Mouse (Mus musculus) embryonic fibroblast, embryonic 13.5 days (primary cell): ENCODE results near the gene Neo1.

Experiments used
- CTCF ChIP-seq: IDR thresholded peaks from 2 replicates; pipeline ENCODE4 v1.5.1; 2011; ENCODE audit warnings: mild to moderate bottlenecking, control low read depth, low read length, moderate library complexity, borderline replicate concordance; ENCODE audit not compliant: insufficient read depth
- POLR2A ChIP-seq: IDR thresholded peaks from 2 replicates; pipeline ENCODE4 v1.6.1; 2011; ENCODE audit warnings: low read depth, mild to moderate bottlenecking, control low read depth, low read length, moderate library complexity

- no peak for TF ChIP-seq POLR2A
- TF ChIP-seq CTCF = no peak
Measured at GRCm38 (mm10) chr9:59034836-59035235, 1.4 kb downstream of the Neo1 start.
